Mouse (Mus musculus) yolk sac, embryonic 10.5 days (tissue): ENCODE measurements around the gene Klc4.

Experiments used
- DNase-seq: peaks from one replicate; pipeline ENCODE4 v3.0.0-alpha.2; 2017; ENCODE audit warnings: low spot score

Gene Klc4

DNA sequence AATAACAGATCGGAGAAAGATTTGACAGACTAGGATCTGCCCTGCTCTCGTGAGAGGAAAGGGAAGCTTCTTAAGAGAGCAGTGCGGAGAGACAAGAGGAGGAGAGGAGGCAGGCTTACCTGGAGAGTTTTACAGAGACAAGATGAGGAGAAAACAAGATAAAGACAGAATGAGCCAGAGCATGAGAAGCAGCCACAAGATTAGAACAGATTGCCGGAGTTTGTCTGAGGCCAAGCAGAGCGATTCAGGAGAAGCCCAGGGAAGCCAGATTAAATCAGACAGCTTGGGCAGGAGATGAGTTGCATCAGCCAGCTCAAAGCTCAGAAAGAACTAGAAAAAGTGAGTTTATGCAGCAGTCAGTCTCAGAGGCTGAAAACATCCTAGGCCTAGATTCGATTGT is 56.9 kb downstream of the Klc4 start:
- no peak for DNase-seq

DNA sequence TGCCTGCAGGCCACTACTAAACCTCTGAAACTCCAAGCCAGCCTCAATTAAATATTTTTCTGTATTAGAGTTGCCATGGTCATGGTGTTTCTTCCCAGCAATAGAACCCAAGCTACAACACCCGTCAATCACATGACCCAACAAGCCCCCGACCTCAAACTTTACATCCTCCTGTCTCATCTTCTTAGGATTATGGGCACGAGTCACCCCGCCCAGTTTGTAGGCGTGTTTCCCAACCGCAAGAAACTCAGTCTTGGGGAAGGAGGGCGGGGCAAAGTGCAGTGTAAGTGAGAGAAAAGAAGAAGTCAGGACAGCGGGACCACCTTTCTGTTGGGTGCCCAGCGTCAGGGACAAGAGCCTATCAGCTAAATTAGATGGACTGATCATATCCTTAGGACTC is 57.6 kb downstream of the Klc4 start:
- DNase-seq, result no peak

DNA sequence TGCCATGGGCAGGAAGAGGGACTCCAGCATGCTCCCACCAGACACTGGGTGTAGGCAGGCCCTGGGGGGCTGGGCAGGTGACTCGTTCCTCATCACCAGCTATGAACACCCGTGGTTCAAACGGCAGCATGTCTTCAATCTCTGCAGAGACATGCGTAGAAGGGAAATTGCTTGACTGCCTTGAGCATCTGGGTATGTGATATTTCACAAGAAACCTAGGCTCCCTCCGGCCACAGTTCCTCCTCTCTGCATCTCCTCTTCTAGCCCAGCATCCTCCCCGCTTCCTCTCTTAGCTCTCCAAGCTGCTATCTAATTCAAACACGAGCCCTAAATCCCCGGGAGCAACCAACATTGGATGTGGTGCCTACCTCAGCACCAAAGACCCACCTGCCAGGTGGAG is 59.5 kb downstream of the Klc4 start:
- DNase-seq, result no peak
